Mouse (Mus musculus): ENCODE measurements around the gene Acot1. TPM values are rescaled to one million over a fixed set of nuclear protein-coding genes. Genes with fewer than 3 reads are reported as not detected.
"Not testable (repeated sequence)": the region's sequence is repeated elsewhere in the genome, so short reads cannot be mapped to it uniquely, and the experiment has no call there.

The Acot1 gene
- polyA plus RNA-seq (2012; ENCODE audit: insufficient read depth, low replicate concordance), result 0.59 TPM in 1 of 2 replicates, not detected in the other

- H3K4me3 ChIP-seq (replicated peaks), result peak within 1 kb of the TSS; percentile 88
- H3K36me3 ChIP-seq (replicated peaks; ENCODE audit: low read length); H3K9me3 ChIP-seq; H3K4me1 ChIP-seq: not testable (repeated sequence)
- peaks cover 58% of the 10 kb centered on the region for H3K27me3 ChIP-seq (replicated peaks)
These were observed at the start of gene Acot1 for GRCm38 (mm10) chr12:84009171-84009965. Gene Acot1, plus strand, starts transcription at chr12:84009490.

- no peaks in the 10 kb centered on the region; the same call in 1 of the 2 replicates for H3K4me1 ChIP-seq
- no peak for TF ChIP-seq GATA1 (IDR thresholded peaks at IDR 0.05; ENCODE audit: borderline replicate concordance, low read length)
- TF ChIP-seq FLI1 (IDR thresholded peaks at IDR 0.05; ENCODE audit: low read length), result no peak
- H3K27me3 ChIP-seq (replicated peaks), result peaks cover 6% of the 10 kb centered on the region
- H3K4me3 ChIP-seq (replicated peaks), result no peak overlapping the region
- peaks cover 10% of the 10 kb centered on the region for H3K9me3 ChIP-seq
- H3K36me3 ChIP-seq (replicated peaks; ENCODE audit: low read length), result no peaks in the 10 kb centered on the region
These were observed 44.1 kb upstream of the Acot1 start for GRCm38 (mm10) chr12:83965235-83965634.

- TF ChIP-seq FLI1 (IDR thresholded peaks at IDR 0.05; ENCODE audit: low read length) (no peak), GATA1 (IDR thresholded peaks at IDR 0.05; ENCODE audit: borderline replicate concordance, low read length) (no peak)
- no peaks in the 10 kb centered on the region for H3K36me3 ChIP-seq (replicated peaks; ENCODE audit: low read length)
- H3K27me3 ChIP-seq (replicated peaks), result peaks cover 14% of the 10 kb centered on the region
- H3K9me3 ChIP-seq, result peaks cover 10% of the 10 kb centered on the region
- H3K4me1 ChIP-seq, result peaks cover 3% of the 10 kb centered on the region
- no peak overlapping the region for H3K4me3 ChIP-seq (replicated peaks)
These were observed 37.2 kb upstream of the Acot1 start for GRCm38 (mm10) chr12:83972117-83972516.

GRCm38 (mm10) chr12:83978862-83979261, 30.4 kb upstream of the Acot1 start:
- no peaks in the 10 kb centered on the region for H3K36me3 ChIP-seq (replicated peaks; ENCODE audit: low read length)
- H3K27me3 ChIP-seq (replicated peaks), result peaks cover 35% of the 10 kb centered on the region
- TF ChIP-seq GATA1 (IDR thresholded peaks at IDR 0.05; ENCODE audit: borderline replicate concordance, low read length) (no peak), FLI1 (IDR thresholded peaks at IDR 0.05; ENCODE audit: low read length) (no peak)
- H3K4me3 ChIP-seq (replicated peaks), result no peak overlapping the region
- peaks cover 7% of the 10 kb centered on the region for H3K4me1 ChIP-seq
- H3K9me3 ChIP-seq, result peaks cover 38% of the 10 kb centered on the region

- H3K4me1 ChIP-seq, result peaks cover 8% of the 10 kb centered on the region
These were observed 27.7 kb upstream of the Acot1 start for GRCm38 (mm10) chr12:83981615-83982014.

GRCm38 (mm10) chr12:83984752-83985151, 24.5 kb upstream of the Acot1 start, which contains the start of gene Heatr4:
Gene Heatr4, minus strand, starts transcription at chr12:83984852.
- peaks cover 15% of the 10 kb centered on the region for H3K9me3 ChIP-seq
- H3K4me3 ChIP-seq (replicated peaks), result no peak within 1 kb of the TSS
- TF ChIP-seq GATA1 (IDR thresholded peaks at IDR 0.05; ENCODE audit: borderline replicate concordance, low read length), result no peak
- H3K36me3 ChIP-seq (replicated peaks; ENCODE audit: low read length), result no peaks in the 10 kb centered on the region
- H3K27me3 ChIP-seq (replicated peaks), result peaks cover 14% of the 10 kb centered on the region
- peaks cover 27% of the 10 kb centered on the region for H3K4me1 ChIP-seq

More at GRCm38 (mm10) chr12:83981615-83982014, 27.7 kb upstream of the Acot1 start:
- peaks cover 28% of the 10 kb centered on the region for H3K9me3 ChIP-seq
- no peak for TF ChIP-seq GATA1 (IDR thresholded peaks at IDR 0.05; ENCODE audit: borderline replicate concordance, low read length)
- no peak for TF ChIP-seq FLI1 (IDR thresholded peaks at IDR 0.05; ENCODE audit: low read length)
- no peak overlapping the region for H3K4me3 ChIP-seq (replicated peaks)
- H3K27me3 ChIP-seq (replicated peaks), result peaks cover 29% of the 10 kb centered on the region
- no peaks in the 10 kb centered on the region for H3K36me3 ChIP-seq (replicated peaks; ENCODE audit: low read length)

GRCm38 (mm10) chr12:83987242-83987582, 22.1 kb upstream of the Acot1 start:
- Histone ChIP-seq H3K4me1 (peaks cover 24% of the 10 kb centered on the region), H3K4me3 (replicated peaks) (peak overlapping the region; percentile 95), H3K36me3 (replicated peaks; ENCODE audit: low read length) (peaks cover 13% of the 10 kb centered on the region), H3K27me3 (replicated peaks) (peaks cover 6% of the 10 kb centered on the region), H3K9me3 (peaks cover 12% of the 10 kb centered on the region; the same call in 1 of the 2 replicates)
- TF ChIP-seq FLI1 (IDR thresholded peaks at IDR 0.05; ENCODE audit: low read length) (no peak), GATA1 (IDR thresholded peaks at IDR 0.05; ENCODE audit: borderline replicate concordance, low read length) (no peak)

- H3K4me3 ChIP-seq (replicated peaks), result peak within 1 kb of the TSS; percentile 95
These were observed 21.5 kb upstream of the Acot1 start, which contains the start of gene Acot2 for GRCm38 (mm10) chr12:83987583-83988441. Gene Acot2, plus strand, starts transcription at chr12:83987861.

GRCm38 (mm10) chr12:83988483-83988882, 20.8 kb upstream of the Acot1 start:
- Histone ChIP-seq H3K36me3 (replicated peaks; ENCODE audit: low read length) (peaks cover 22% of the 10 kb centered on the region), H3K27me3 (replicated peaks) (peaks cover 3% of the 10 kb centered on the region), H3K4me3 (replicated peaks) (peak overlapping the region; percentile 95)

More at GRCm38 (mm10) chr12:83987583-83988441, 21.5 kb upstream of the Acot1 start, which contains the start of gene Acot2:
- Histone ChIP-seq H3K4me1 (peaks cover 21% of the 10 kb centered on the region), H3K27me3 (replicated peaks) (peaks cover 3% of the 10 kb centered on the region), H3K9me3 (peaks cover 10% of the 10 kb centered on the region; the same call in 1 of the 2 replicates), H3K36me3 (replicated peaks; ENCODE audit: low read length) (peaks cover 16% of the 10 kb centered on the region)
- no peak for TF ChIP-seq GATA1 (IDR thresholded peaks at IDR 0.05; ENCODE audit: borderline replicate concordance, low read length)
- no peak for TF ChIP-seq FLI1 (IDR thresholded peaks at IDR 0.05; ENCODE audit: low read length)

More at GRCm38 (mm10) chr12:83988483-83988882, 20.8 kb upstream of the Acot1 start:
- Histone ChIP-seq H3K4me1 (peaks cover 21% of the 10 kb centered on the region), H3K9me3 (0 out of 2 replicates have a peak, but pooled peaks cover 5% of the 10 kb centered on the region)
- TF ChIP-seq FLI1 (IDR thresholded peaks at IDR 0.05; ENCODE audit: low read length), result no peak
- no peak for TF ChIP-seq GATA1 (IDR thresholded peaks at IDR 0.05; ENCODE audit: borderline replicate concordance, low read length)
